Mouse (Mus musculus): ENCODE measurements around the gene Akap7.

DNA sequence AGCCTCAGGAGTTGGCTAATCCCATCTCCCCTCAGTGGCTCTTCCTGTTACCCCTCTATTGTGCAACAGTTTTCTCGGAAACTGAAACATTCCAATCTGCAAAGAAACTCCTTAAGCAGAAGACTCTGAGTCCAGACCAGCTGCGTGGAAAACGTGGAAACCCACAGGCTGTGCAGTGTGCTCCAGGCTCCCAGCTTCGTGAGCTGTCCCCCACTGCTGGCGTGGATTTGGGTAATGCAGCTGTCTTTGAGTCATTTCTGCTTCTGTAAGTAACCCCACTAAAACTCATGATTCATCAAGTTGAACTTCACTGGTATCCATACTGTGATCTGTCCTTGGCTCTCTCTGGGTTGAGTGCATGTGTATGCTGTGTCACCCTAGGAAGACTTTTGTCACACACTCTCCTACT, 179.2 kb downstream of the Akap7 start:
- TF ChIP-seq EP300 (IDR thresholded peaks at IDR 0.05; ENCODE audit: low read depth) (no peak), CTCF (IDR thresholded peaks at IDR 0.05; ENCODE audit: low read depth) (no peak)

Data from heart, postnatal 0 days (tissue).